Mouse (Mus musculus) cerebellum, adult 9-10 months (tissue): Measurements from ENCODE around the gene 1700028K03Rik.
A peak's percentile ranks its signal among the peaks of the same experiment; 100 is the strongest.

Source experiments
- DNase-seq: peaks from one replicate; pipeline ENCODE4 v3.0.0; 2022

The 1700028K03Rik gene

DNA sequence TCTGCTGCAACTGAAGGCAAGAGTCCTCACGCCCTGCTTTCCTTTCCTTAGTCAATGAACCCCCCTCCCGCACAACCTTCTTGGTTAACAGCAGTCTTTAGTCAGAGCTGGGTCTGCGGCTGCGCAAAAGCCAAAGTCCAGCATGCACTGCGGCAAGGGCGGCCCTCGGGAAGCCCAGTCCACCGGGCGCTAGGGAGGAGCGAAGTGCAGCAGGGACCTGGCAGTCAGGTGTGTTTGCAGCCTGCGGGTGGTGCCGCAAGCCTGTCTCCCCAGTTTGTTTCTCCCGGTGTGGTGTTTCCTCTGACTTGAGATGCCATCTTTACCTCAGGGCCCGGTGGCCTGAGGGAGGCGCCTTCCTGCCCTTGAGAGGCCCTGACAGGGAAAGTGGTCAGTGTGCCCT, at the start of gene 1700028K03Rik:
Gene 1700028K03Rik (plus strand): TSS at position 129 of the 400 bp plus-strand sequence.
- DNase-seq, result no peak

- no peak for DNase-seq
These were observed 45.5 kb upstream of the 1700028K03Rik start for GRCm38 (mm10) chr5:107488996-107489395.

- no peak for DNase-seq
These were observed 43.5 kb upstream of the 1700028K03Rik start for GRCm38 (mm10) chr5:107491036-107491435.

- no peak for DNase-seq
These were observed 42.0 kb upstream of the 1700028K03Rik start for GRCm38 (mm10) chr5:107492471-107492870.

GRCm38 (mm10) chr5:107494759-107495158, 39.8 kb upstream of the 1700028K03Rik start:
- peak; percentile 60 for DNase-seq

DNA sequence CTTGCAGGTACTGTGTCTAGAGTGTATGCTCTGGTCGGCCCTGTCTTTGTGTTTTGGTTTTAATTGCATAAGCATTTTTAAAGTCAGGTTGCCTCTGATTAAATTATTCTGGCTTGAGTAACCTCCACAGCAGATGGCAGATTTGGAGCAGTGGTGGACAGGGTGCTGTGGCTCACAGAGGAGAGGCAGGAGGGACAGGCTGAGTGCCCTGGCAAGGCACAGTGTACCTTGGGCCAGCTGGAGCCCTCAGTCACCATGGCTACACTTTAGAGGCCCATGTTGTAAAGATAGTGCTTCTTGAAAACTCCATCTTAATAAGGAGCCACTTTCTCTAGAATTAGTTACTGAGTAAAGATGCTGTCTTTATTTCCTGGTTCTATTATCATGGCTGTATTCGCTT, 38.5 kb upstream of the 1700028K03Rik start:
- peak; percentile 93 for DNase-seq

DNA sequence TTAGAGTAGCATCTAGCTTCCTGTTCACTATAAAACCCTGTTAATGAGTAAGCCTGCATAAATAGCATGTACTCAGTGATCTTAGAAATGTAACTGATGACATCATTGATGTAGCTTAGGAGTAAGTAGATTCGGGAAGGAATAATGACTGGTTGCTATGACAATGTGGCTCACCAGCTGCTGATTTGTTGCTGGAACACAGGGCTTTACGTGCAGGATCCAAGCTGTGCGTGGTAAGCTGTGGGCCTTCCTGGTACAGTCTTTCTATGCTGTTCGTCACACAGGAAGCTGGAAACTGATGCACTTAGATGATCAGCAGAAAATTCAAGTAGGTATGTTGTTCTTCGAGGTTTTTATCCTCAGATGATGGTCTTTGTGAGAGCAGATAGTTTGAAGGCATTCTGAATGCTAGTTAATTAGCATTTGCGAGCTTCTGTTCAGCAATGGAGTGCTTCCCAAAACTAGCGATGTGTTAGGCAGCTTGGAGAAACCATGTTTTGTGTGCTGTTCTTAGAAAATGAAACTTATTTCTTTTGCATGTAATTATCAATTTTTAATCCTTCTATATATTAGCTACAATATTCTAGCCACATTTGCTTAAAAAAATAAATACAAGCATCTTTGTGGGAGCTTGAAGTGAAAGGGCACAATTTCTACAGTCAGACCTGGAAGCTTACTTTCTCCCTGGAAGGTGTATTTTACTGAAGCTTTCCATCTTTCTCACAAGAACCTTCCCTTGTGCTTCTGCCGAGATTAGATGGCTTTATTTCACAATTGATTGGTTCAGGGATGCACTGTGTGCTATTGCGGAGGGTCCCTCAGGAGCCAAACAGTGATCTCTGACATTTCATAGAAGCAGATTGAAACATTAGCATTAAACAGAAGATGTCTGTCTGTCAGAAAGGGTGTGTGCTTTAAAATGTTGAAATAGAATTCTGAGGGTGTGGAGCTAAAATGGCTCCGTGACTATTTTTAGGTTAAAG, 36.7 kb upstream of the 1700028K03Rik start:
- peak; percentile 76 for DNase-seq

GRCm38 (mm10) chr5:107498806-107499310, 35.7 kb upstream of the 1700028K03Rik start:
- peak; percentile 59 for DNase-seq

GRCm38 (mm10) chr5:107499891-107500535, 34.5 kb upstream of the 1700028K03Rik start:
- DNase-seq, result peak; percentile 86

- no peak for DNase-seq
These were observed 33.8 kb upstream of the 1700028K03Rik start for GRCm38 (mm10) chr5:107500741-107501140.

DNA sequence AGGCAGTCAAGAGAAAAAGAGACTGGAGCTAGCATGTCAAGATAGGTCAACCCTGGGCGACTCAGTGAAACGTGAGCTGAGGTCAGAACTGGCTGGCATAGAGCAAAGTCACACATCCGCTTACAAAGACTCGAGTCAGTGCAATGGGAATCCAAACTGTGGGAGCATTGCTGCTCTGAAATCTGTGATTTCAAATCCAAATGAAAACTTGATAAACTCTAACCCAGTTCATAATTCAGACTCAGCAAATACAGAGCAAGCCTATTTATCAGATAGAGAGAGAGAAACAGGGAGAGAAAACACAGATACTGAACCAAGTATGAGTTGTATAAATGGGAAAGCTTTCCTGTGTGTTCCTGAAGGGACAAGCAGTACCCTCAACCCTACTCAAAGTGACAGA, 27.2 kb upstream of the 1700028K03Rik start, which contains the start of gene Gm42669:
Gene Gm42669 (plus strand): TSS at position 301 of the 400 bp plus-strand sequence.
- no peak for DNase-seq

DNA sequence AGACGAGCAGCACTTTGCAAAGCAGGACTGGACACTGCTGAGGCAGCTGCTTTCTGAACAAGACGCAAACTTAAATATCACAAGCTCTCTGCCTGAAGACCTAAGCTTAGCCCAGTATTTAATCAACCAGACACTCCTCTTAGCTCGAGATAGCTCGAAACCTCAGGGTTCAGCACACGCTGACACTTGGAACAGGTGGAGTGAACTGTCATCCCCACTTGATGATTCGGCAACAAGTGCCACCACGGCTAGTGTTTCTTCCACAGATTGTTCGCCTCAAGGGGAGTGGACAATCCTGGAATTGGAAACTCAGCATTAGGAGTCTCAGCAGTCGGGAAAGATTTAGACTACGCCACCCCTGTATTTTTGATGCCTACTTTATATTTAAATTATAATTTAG, 24.0 kb upstream of the 1700028K03Rik start:
- no peak for DNase-seq

DNA sequence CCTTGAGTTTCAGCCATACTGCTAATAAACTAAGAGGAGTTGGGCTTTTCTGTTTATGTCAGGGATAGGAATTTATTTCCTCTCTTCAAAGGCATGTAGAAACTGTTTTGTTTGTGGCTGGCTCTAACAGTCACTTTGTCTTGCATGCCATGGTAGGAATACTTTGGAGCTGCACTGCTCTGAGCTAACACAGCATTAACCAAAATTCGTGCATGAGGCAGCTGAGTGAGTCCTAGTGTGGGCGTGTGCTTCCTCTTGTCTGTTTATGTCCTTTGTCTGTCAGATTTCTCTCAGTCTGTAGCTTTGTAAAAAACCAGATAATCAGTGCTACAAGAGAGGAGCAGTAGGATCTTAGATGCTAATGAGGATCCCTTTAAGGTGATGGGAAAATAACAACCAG, 23.2 kb upstream of the 1700028K03Rik start:
- DNase-seq, result no peak

DNA sequence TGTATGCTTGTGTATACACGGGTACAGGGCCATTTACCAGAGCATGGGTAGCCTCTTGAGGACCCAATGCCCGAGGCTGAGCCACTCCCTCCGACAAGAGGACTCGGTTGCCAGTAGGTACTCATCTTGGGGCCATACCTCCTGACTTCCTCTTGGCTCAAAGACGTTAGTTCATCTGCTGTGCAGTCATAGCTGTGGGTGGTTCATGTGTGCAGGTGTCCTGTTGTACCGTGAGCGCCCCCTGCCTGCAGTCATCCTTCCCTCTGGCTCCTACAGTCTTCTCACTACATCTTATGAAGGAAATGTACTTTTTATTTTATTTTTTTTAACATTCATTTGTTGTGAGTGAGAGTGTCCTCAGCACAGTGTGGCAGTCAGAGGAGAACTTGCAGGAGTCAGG, 20.9 kb upstream of the 1700028K03Rik start:
- DNase-seq, result peak; percentile 72

GRCm38 (mm10) chr5:107515453-107515852, 19.1 kb upstream of the 1700028K03Rik start:
- no peak for DNase-seq

DNA sequence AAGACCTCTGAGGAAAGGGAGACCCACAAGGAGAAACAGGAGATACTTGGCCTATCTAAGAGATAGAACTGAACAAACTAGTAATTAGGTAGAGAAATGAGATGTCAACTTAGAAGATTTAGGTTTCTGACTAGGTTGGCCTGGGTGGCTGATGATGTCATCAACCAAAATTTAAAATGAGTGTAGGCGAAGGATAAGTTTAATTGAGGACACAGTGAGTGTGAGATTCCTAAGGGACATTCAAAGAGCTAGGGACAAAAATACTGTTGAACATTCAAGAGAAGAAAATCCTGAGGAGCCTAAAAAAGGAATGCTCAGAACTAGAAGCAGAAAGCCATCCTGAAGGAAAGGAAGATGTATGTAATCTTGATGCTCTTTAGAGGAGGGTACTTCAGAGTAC, 18.4 kb upstream of the 1700028K03Rik start:
- no peak for DNase-seq

- DNase-seq, result no peak
These were observed 15.9 kb upstream of the 1700028K03Rik start for GRCm38 (mm10) chr5:107518602-107519001.

DNA sequence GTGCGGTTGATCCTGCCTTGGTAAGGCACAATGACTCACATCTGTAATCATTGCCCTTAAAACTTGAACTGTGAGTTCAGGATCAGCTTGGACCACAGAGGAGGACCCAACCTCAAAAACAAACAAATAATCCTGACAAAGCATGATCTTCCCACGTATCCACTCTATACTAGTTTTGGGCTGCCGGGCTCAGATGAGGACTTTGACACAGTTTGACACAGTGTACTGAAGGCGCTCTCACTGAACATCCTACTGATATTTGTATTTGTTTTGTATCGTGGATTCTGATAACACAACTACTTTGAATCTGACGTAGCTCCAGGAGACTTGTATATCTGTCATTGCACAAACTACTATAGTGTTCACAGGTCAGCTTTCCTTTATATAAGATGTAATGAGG, 13.1 kb upstream of the 1700028K03Rik start:
- no peak for DNase-seq

GRCm38 (mm10) chr5:107521897-107522296, 12.6 kb upstream of the 1700028K03Rik start:
- DNase-seq, result no peak

DNA sequence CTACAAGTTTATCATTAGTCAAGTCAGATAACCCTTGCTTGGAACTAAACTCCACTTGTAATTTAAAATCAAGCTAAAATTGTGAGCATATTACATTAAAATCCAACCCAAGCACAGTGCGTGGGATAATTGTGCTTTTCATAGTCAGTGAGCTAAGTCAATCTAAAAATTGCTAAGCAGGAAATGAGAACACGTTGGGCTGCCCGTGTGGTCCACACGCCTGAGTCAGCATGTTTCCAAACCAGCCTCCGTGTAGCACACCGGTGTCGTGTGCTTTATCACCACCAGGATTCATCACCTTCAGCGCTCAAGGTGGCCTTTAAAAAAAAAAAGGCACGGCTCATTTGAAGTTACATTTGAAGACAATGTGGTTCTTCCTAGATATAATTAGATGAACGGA, 10.2 kb upstream of the 1700028K03Rik start:
- DNase-seq, result no peak

- no peak for DNase-seq
These were observed 5.7 kb upstream of the 1700028K03Rik start for GRCm38 (mm10) chr5:107528856-107529255.

GRCm38 (mm10) chr5:107533590-107533989, 919 bp upstream of the 1700028K03Rik start:
- no peak for DNase-seq

- no peak for DNase-seq
These were observed 7.2 kb downstream of the 1700028K03Rik start for GRCm38 (mm10) chr5:107541696-107542095.

GRCm38 (mm10) chr5:107545927-107546326, 11.4 kb downstream of the 1700028K03Rik start:
- no peak for DNase-seq
